Mouse (Mus musculus) lung, embryonic 16.5 days (tissue): ENCODE measurements around the gene Dync1li2. TPM values are rescaled to one million over a fixed set of nuclear protein-coding genes. Genes with fewer than 3 reads are reported as not detected.

Experiments
- ATAC-seq: fragments of 200-750 bp; cut with Nextera tagmentation; 2 replicates; pipeline ENCODE4 v1.8.0; 2017; ENCODE audit warnings: low read depth, mild to moderate bottlenecking, moderate library complexity
- H3K27ac ChIP-seq: fragments of 300-500 bp; sonication (generic); 2 replicates; pipeline ENCODE4 v1.5.1; 2014; ENCODE audit warnings: mild to moderate bottlenecking, control low read depth, low read length
- H3K27me3 ChIP-seq: fragments of 300-500 bp; sonication (generic); 2 replicates; pipeline ENCODE4 v1.6.1; 2014; ENCODE audit warnings: low read depth, low read length, mixed read lengths; ENCODE audit not compliant: control insufficient read depth, insufficient read depth
- H3K36me3 ChIP-seq: fragments of 300-500 bp; sonication (generic); 2 replicates; pipeline ENCODE4 v1.6.1; 2014; ENCODE audit warnings: low read length; ENCODE audit not compliant: control insufficient read depth, insufficient read depth
- H3K4me1 ChIP-seq: fragments of 300-500 bp; sonication (generic); replicated peaks from 2 replicates; pipeline ENCODE4 v1.6.1; 2014; ENCODE audit warnings: low read length, mixed read lengths; ENCODE audit not compliant: control insufficient read depth, insufficient read depth
- H3K4me2 ChIP-seq: fragments of 300-500 bp; sonication (generic); 2 replicates; pipeline ENCODE4 v1.6.1; 2014; ENCODE audit warnings: low read depth, low read length, control low read depth
- H3K4me3 ChIP-seq: fragments of 300-500 bp; sonication (generic); 2 replicates; pipeline ENCODE4 v1.5.1; 2014; ENCODE audit warnings: mild to moderate bottlenecking, low read length, control low read depth
- H3K9ac ChIP-seq: fragments of 300-500 bp; sonication (generic); 2 replicates; pipeline ENCODE4 v1.6.1; 2014; ENCODE audit warnings: low read length, control low read depth
- H3K9me3 ChIP-seq: fragments of 300-500 bp; sonication (generic); 2 replicates; pipeline ENCODE4 v1.6.1; 2016; ENCODE audit warnings: low read length; ENCODE audit not compliant: control insufficient read depth
- WGBS: fragments of 180-500 bp; shearing (Covaris S2); extraction: QIAGEN DNeasy Blood & Tissue Kit; methylation state at CpG from one replicate; pipeline ENCODE4 v1.1.7; 2014; 5-methylcytosine and 5-hydroxymethylcytosine counted together
- polyA plus RNA-seq: library from polyadenylated mRNA; unstranded; fragments of >200 nt; fragmentation: Nextera tagmentation; extraction: Ambion mirVana; gene quantifications from 2 replicates; pipeline ENCODE4 v1.2.1, GENCODE M21; 2015

Dync1li2 gene
- polyA plus RNA-seq, 1 experiment from 2014 or later, result 62.9 TPM

- Histone ChIP-seq H3K27ac (no peak overlapping the region), H3K27me3 (no peaks in the 10 kb centered on the region), H3K9ac (peak overlapping the region; percentile 95), H3K4me1 (peaks cover 14% of the 10 kb centered on the region), H3K36me3 (peaks cover 26% of the 10 kb centered on the region), H3K4me3 (peak overlapping the region; percentile 95), H3K4me2 (peak overlapping the region; percentile 87), H3K9me3 (no peaks in the 10 kb centered on the region)
- ATAC-seq, result no peak
- 48% methylated on average over 7 of the region's 7 CpGs for WGBS
Observed at GRCm38 (mm10) chr8:104441613-104442012, 1.2 kb downstream of the Dync1li2 start.

DNA sequence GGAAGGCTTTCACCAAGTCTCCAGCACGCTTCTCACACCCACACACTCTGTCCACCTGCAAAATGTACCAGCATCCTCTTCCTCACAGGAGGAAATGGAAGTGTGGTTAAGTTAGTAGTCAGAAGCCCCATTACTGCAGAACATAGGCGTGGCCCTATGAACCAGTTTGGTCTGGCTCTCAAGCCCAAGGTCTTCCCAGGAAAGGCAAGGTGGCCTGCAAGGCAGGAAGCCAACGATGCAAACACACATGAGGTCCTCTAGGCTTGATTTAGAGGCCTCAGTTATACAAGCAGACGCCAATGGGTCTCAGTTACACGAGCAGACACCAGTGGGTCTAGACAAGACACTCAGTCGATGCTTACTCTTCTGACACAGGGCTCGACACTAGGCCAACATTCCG lies 3.4 kb downstream of the Dync1li2 start:
- Histone ChIP-seq H3K36me3 (peaks cover 32% of the 10 kb centered on the region), H3K4me2 (no peak overlapping the region), H3K4me3 (no peak overlapping the region), H3K9ac (no peak overlapping the region), H3K27ac (no peak overlapping the region), H3K4me1 (peaks cover 26% of the 10 kb centered on the region), H3K9me3 (no peaks in the 10 kb centered on the region), H3K27me3 (no peaks in the 10 kb centered on the region)
- no peak for ATAC-seq
- 92% methylated on average over 8 of the region's 8 CpGs for WGBS

GRCm38 (mm10) chr8:104437494-104438135 lies 5.2 kb downstream of the Dync1li2 start:
- Histone ChIP-seq H3K4me2 (no peak overlapping the region), H3K36me3 (peaks cover 41% of the 10 kb centered on the region), H3K4me3 (no peak overlapping the region), H3K4me1 (peaks cover 26% of the 10 kb centered on the region), H3K9me3 (no peaks in the 10 kb centered on the region), H3K27ac (no peak overlapping the region), H3K27me3 (no peaks in the 10 kb centered on the region), H3K9ac (no peak overlapping the region)
- 87% methylated on average over 13 of the region's 13 CpGs for WGBS
- ATAC-seq, result no peak

DNA sequence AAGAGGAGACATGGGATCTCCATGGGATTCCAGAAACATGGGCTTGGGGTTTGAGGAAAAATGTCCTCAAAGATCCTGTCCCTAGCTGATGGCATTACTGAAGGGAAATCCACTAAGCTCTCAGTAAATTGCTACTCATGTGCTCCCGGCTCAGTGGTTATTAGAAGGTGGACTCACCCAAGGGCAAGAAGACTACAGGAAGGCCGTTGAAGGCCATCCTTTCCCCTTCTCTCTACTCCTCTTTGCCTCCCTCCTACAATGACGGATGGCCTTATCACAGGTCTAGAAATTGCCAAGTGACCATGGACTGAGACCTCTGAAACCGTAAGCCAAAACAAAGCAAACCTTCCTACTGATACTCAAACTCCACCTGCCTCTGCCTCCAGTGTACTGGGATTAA lies 6.3 kb downstream of the Dync1li2 start:
- H3K27ac ChIP-seq, result peak overlapping the region; percentile 84
- ATAC-seq, result no peak
- peaks cover 48% of the 10 kb centered on the region for H3K36me3 ChIP-seq
- 82% methylated on average over 4 of the region's 4 CpGs for WGBS
- peaks cover 22% of the 10 kb centered on the region for H3K4me1 ChIP-seq
- H3K4me2 ChIP-seq, result no peak overlapping the region
- no peaks in the 10 kb centered on the region for H3K9me3 ChIP-seq
- no peaks in the 10 kb centered on the region for H3K27me3 ChIP-seq
- peak overlapping the region; percentile 39; the same call in 1 of the 2 replicates for H3K9ac ChIP-seq
- no peak overlapping the region for H3K4me3 ChIP-seq

DNA sequence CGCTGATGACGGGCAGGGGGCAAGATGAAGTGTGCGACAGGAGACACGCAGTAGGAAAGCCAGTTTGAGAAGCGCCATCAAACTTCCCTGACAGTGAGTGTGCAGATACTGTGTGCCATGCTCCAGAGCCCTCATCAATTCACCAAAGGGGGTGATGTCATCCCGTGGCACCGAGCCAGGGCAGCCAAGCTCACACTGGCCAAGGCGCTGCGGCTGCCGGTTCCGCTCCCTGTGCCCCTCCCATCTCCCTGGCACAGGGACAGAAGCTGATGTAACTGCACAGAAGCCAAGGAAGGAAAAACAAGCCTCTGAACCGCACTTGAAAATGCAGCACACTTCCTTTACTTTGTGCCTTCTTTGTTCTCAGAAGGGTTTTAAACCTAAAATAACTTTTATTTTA lies 6.8 kb downstream of the Dync1li2 start:
- WGBS, result 19% methylated on average over 12 of the region's 12 CpGs

GRCm38 (mm10) chr8:104434826-104435354 lies 8.0 kb downstream of the Dync1li2 start:
- Histone ChIP-seq H3K9me3 (no peaks in the 10 kb centered on the region), H3K27me3 (no peaks in the 10 kb centered on the region), H3K36me3 (peaks cover 64% of the 10 kb centered on the region), H3K4me1 (peaks cover 14% of the 10 kb centered on the region), H3K4me3 (no peak overlapping the region), H3K4me2 (no peak overlapping the region), H3K9ac (no peak overlapping the region), H3K27ac (no peak overlapping the region)
- no peak for ATAC-seq
- 82% methylated on average over 18 of the region's 18 CpGs for WGBS

More for the DNA sequence above, 6.8 kb downstream of the Dync1li2 start:
- H3K4me3 ChIP-seq, result no peak overlapping the region
- H3K9ac ChIP-seq, result no peak overlapping the region
- no peaks in the 10 kb centered on the region for H3K9me3 ChIP-seq
- H3K27ac ChIP-seq, result peak overlapping the region; percentile 84
- peaks cover 53% of the 10 kb centered on the region for H3K36me3 ChIP-seq
- peak; percentile 96 for ATAC-seq
- peaks cover 17% of the 10 kb centered on the region for H3K4me1 ChIP-seq
- H3K4me2 ChIP-seq, result no peak overlapping the region
- no peaks in the 10 kb centered on the region for H3K27me3 ChIP-seq

GRCm38 (mm10) chr8:104434275-104434674 lies 8.6 kb downstream of the Dync1li2 start:
- H3K27me3 ChIP-seq, result no peaks in the 10 kb centered on the region
- H3K27ac ChIP-seq, result no peak overlapping the region
- ATAC-seq, result no peak
- H3K4me1 ChIP-seq, result peaks cover 14% of the 10 kb centered on the region
- no peak overlapping the region for H3K9ac ChIP-seq
- 75% methylated on average over 4 of the region's 4 CpGs for WGBS
- H3K9me3 ChIP-seq, result no peaks in the 10 kb centered on the region
- no peak overlapping the region for H3K4me2 ChIP-seq
- H3K4me3 ChIP-seq, result no peak overlapping the region
- peaks cover 66% of the 10 kb centered on the region for H3K36me3 ChIP-seq

DNA sequence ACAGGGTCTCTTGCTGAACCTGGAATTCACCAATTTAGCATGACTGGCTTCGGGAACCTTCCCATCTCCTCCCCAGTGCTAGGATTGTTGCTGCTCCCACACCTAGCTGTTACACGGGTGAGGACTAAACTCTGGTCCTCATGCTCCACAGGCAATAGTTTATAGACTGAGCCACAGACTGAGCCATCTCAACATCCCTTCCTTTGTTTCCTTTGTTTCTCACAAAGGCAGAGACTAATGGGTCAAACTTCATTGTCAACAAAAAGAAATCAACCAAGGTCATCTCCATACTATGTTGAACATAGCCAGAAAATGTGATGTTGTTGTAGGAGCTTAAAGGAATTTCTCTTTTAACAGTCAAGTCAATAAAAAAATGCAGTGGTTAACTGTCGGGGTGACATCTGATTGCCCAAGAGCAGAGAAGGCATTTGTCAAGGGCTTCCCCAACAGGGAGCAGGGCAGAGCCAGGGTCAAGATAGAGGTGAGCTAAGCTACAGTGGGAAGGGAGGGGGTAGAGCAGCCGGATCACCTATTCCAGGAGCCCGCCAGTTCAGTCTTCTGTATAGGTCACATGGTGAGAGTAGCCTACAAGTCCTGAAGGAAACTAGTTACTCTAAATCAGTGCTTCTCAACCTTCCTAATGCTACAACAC lies 9.5 kb downstream of the Dync1li2 start:
- no peak for ATAC-seq
- 91% methylated on average over 5 of the region's 5 CpGs for WGBS
- Histone ChIP-seq H3K27me3 (no peaks in the 10 kb centered on the region), H3K4me2 (no peak overlapping the region), H3K36me3 (peaks cover 66% of the 10 kb centered on the region), H3K9me3 (no peaks in the 10 kb centered on the region), H3K4me1 (peaks cover 14% of the 10 kb centered on the region), H3K27ac (no peak overlapping the region), H3K4me3 (no peak overlapping the region), H3K9ac (no peak overlapping the region)

- H3K4me2 ChIP-seq, result no peak overlapping the region
- H3K4me1 ChIP-seq, result peaks cover 14% of the 10 kb centered on the region
- H3K9me3 ChIP-seq, result no peaks in the 10 kb centered on the region
- H3K4me3 ChIP-seq, result no peak overlapping the region
- peaks cover 70% of the 10 kb centered on the region for H3K36me3 ChIP-seq
- 90% methylated on average over 6 of the region's 6 CpGs for WGBS
- ATAC-seq, result no peak
- H3K27me3 ChIP-seq, result no peaks in the 10 kb centered on the region
- H3K9ac ChIP-seq, result no peak overlapping the region
- H3K27ac ChIP-seq, result no peak overlapping the region
Observed at GRCm38 (mm10) chr8:104432656-104433055, 10.2 kb downstream of the Dync1li2 start.
